Mouse (Mus musculus): ENCODE results near the gene Vax1.

- TF ChIP-seq CTCF (IDR thresholded peaks at IDR 0.05; ENCODE audit: low read depth, low read length), result no peak
- TF ChIP-seq POLR2A (IDR thresholded peaks at IDR 0.05; ENCODE audit: extremely low read depth, insufficient read depth, low read length), result no peak
Measured at GRCm38 (mm10) chr19:59193456-59193855, 23.6 kb upstream of the Vax1 start.

Measured in liver, adult 2 months (tissue).